Mouse (Mus musculus): ENCODE measurements at regions not wholly inside any gene's neighbourhood (a gene's known extent, or its start where the extent isn't known, plus 50 kb on each side); places are given as distances from the start of the nearest gene placed in this dataset.

DNA sequence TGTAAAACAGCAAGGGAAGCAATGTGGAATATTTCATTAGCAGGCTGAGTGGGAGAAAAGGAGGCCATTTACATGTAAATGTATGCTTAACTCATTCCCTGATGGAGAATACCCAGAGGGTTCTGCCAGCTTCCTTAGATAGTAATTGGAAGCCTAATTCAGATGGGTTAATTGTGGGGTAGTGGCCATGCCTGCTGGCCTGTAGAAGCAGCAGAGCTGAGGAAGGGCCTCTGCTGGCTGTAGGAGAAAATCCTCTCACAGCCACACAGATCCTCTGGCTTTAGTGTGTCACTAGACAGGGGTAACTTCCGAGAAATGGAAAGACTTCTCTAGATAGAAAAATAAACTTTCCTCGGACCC lies 1588.7 kb upstream of the Got2 start:
- DNase-seq = no peak

DNA sequence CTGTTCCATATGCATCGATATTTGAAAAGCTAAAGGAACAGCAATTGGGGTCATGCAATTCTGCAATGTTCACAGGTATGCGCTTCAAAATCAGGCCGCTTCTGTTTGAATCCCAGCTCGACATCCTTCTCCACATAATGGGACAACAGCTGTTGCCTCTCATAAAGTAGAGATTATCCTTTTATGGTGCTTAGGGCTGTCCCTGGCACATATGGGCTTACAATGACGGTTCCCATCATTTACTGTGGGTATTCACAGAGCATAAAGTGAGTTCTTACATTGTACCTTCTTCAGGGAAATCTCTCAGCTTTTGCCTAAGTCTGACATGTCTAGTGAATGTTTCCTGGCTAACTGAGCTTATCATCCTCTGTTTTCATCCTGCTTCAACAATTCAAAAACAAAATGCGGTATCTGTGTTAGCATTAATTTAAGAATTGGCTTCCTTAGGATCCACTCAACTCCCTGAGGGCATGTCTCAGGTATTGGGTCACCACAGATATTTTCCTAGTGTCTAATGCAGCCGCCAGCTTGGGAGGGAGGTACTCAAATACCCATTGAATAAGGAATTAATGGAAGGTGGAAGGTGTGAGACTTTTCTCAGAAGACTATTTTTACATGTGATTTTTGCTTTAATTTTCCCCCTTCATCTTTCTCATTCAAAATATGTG lies 1588.2 kb upstream of the Got2 start:
- no peak for DNase-seq

DNA sequence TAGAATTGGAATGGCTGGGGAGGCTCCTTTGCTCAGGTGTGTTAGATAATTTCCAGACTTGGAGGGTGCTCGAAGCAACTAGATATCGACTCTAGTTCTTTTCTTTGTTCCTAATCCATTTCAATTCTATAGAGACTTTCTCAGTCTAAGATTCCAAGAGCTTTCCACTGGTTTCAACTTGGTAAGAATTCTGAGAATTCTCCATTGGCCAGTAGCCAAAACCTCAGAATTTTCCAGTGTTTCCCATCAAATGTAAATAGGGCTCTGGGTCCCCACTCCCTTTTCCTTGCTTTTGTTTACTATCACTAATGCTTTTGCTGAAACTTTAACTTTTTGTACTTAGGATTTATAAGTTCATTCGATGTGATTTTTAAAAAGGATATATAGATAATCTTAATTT lies 1585.0 kb upstream of the Got2 start:
- no peak for DNase-seq

DNA sequence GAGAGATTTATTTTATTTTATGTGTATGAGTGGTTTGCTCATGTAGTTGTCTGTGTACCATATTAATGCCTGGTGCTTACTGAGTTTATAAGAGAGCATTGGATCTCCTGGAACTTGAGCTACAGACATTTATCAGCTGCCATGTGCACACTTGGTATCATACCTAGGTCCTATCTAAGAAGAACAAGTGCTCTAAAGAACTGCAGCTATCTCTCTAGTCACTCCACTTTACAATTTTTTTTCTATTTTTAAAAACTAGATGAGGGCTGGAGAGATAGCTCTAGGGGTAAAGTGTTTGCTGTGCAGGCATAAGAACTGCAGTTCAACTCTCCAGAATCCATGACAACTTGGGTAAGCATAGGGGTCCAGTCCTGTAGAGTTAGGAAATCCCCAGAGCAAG lies 1573.1 kb upstream of the Got2 start:
- DNase-seq = no peak

DNA sequence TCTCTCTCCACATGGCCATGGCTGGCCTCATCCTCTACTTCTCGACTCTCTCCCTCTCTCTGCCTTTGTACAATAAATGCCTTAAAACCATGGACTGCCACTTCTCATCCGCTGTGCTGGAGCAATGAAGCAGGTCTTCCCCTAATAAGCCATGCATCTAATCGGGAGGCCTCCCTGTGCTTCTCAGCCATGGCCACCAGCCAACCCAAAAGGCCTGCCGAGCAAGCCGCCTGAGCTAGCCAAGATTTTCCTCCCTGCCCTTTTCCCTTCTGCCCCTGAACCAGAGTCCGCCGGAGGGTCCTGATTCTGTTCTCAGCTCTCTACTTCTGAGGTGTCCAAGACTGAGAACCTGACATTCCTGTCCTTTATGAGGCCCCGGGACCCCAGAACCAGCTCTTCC lies 1559.3 kb upstream of the Got2 start:
- no peak for DNase-seq

DNA sequence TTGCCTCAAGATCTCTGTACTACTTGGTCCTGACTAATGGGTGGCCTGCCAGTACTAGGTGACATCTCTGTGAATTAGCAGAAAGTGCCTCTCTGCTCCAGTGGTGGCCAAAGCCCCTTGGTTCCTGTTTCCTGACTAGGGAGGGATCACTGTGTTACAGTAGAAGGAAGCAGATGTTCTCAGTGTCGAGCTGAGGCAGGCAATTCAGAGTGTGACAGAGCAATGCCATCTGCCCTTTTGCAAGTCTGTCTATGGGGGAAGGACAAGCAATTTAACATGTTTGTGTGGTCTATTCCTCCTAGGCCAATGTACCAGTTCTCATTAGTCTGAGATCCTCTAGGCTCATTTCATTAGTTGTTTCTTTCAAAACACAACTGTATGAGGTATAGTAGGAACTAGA lies 1553.1 kb upstream of the Got2 start:
- DNase-seq = no peak

DNA sequence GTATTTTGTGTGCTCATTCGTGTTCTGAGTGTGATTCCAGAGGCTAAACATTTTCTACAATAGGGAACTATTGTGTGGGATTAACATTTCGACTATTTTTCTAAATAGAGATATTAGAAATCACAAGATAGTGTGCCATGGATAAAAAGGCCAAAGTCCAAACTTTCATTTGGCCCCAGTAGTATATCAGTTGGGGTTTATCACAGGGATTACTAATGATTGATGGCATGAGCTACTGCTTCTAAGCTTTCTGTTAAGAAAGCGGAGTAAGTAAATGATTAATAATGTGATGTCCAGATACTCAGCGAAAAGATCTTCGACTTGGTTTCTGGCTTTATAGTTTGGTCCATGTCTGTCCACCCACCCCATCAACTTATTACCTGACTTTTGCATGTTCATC lies 1545.2 kb upstream of the Got2 start:
- DNase-seq = no peak

DNA sequence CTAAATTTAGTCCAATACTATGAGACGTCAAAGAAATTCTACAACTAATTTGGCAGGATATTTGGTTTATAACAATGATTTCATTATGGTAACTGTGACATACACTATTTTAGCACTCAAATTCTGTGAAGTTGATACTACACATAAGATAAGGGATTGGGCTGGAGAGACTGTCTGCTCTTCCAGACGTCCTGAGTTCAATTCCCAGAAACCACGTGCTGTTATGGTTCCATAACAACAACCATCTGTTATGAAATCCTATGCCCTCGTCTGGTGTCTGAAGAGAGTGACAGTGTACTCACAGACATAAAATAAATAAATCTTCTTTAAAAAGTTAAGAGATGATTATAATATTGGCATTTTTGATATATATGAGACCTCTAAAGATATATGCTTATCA lies 1543.1 kb upstream of the Got2 start:
- DNase-seq = no peak

DNA sequence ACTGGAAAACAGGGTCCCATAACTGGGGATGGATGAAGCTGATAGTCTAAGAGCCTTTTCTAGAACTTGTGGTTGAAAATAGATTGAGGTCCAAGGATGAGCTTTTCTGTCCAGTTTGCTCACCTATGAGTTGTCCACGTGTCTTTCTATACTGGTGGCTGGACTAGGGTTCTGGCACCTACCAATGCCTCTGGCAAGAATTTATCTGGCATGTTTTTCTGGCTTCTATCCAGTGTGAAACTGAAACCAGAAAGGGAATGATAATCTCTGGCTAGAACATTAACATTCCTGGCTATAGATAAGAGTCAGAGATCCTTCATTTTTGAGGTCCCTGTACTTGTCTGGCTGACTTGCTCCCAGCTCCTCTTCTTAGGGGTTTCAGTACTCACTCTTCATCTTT lies 1534.0 kb upstream of the Got2 start:
- DNase-seq = no peak

DNA sequence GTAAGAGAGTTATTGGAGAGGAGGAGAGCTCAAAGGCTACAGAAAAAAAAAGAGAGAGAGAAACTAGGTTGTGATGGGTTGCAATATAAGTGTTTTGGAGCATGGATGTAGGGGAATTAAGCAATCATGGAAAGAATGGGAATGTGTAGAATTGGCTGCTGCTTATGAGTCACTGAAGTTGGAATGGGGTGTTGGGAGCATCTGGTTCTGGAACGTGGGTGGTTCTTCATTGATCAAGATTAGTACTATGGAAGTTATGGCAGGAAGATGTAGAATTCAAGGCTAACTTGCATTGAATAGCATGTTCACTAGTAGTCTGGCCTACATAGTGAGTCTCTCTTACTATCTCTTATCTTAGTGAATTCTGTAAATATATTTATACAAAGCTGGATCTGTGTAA lies 1526.4 kb upstream of the Got2 start:
- DNase-seq = no peak

DNA sequence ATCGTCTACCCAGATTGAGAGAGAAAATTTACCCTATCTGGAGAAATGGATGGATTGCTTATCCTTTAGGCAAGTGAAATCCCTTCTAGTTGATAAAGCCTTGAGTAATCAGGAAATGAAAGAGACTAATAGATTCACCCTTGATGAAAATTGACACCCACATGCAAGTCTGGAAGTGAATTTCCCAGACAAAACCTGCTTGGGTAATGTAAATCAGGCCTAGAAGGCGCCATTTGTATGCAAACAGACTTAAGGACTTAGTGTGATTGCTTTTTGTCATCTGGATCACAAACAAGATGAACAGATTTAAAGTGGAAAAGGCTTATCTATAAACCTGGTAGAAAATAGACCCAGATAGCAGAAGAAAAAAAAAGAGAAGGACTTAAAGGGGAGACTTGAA lies 1515.0 kb upstream of the Got2 start:
- no peak for DNase-seq

DNA sequence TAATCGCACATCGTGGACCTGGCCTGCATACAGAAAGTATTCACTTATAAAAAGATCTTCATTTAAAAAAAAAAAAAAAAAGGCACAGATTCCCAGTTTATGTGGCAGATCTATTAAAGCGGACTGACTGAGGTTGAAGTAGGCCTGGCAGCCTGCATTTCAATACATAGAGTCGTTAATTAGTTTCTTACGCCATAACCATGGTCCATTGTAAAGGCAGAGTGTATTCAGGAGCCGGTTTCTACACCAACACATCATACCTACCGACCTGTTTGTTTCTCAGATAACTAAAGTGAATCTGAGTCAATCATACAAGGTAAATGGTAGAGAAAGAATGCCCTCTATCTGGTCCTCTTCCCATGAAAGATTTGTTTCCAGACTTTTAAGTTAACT lies 1509.0 kb upstream of the Got2 start:
- no peak for DNase-seq

DNA sequence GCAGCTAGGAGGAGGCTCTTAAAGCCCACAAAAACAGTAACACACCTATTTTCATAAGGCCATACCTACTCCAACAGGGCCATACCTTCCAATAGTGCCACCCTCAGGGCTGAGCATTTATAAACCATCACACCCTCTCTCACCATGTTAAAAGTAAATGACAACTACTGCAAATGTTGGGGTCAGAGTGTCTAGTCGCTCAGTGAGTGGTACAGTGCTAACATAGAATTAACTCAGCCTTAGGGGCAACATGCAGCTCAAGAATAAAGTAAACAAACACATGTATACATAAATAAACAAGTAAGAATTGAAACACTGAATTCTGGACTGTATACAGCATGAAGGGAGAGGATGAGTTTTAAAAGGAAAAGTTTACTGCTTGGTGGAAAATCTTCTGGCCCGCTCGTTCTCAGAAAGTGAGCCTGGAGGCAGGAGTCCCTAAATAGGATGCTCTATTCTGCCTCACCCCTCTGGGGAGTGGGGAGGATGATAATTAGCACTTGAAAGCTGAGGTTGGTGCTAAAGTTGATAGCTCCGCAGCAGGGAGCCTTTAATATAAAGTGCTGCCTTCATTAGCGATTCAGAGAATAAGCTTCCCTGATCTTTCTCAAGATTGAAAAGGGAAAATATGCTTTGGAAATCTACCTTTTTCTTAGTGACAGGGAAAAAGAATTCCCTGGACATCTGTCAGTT lies 1508.4 kb upstream of the Got2 start:
- DNase-seq = no peak

DNA sequence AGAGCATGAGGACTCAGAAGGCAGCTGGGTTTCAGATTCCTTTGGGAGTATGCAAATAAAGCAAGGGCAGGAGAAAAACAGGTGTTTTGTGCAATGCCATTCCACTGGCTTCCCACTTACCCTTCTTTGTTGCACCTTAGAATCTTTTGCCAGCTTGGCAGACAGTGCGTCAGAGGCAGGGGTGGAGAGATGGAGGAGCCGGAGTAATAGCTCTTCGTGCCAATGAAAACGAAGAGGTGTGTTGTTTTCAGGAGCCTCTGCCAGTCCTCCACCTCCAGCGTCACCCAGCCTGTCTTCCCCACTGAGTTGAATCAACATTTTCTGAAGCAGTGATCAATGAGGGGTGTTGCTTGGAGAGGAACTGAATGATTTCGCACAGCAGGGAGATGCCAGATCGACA lies 1501.3 kb upstream of the Got2 start:
- no peak for DNase-seq

DNA sequence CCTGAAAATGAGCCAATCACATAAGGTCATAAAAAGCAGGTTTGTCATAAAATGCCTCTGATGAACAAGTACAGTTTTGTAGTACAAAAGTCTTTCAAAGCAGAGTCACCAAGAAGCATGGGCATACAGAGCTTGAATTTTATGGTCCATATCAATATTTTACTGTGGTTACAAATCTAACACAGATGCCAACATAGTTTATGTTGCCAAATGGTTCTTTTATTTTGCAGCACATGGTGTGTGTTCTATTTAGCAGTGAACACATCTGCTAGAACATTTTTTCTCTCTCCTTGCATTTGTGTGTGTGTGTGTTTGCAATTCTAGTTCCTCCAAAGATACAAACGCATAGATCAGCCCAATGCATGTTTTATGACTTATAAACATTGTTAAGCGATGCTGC lies 1500.8 kb upstream of the Got2 start:
- no peak for DNase-seq

DNA sequence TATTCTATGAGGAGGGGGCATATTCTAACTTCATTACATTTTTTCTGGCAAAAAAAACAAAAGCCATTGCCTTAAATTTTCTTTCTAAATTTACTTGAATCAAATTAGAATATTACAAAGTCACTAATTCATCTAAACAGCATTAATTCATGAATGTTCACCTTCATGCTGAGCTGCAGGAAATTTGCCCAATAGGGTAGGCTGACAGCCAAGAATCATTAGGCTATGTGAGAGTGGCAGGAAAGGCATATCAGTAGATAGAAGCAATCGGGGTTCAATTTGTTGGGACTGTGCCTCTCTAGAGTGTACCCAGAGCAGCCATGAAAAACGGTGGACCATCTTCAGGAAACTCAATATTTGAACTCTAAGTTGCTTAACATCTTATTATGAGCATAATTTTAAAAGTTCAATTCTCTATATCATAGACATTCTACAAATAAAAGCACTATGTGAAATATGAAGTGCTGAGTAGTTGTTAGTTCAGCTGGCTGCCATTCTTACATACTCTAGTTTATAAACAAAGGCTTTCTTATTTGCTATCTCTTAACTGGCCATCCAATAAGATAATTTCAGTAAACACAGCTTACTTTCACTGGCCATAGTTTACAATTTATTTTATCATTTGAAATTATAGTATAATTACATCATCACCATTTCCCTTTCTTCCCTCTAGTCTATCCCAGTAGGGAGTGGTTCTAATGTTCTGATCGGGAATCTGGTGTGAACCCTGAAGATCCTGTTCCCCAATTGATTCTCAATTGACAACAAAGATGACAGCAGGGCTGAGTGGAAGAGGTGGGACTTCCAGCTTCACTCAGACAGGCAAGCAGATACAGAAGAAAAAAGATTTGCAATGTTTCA lies 1486.8 kb upstream of the Got2 start:
- no peak for DNase-seq

DNA sequence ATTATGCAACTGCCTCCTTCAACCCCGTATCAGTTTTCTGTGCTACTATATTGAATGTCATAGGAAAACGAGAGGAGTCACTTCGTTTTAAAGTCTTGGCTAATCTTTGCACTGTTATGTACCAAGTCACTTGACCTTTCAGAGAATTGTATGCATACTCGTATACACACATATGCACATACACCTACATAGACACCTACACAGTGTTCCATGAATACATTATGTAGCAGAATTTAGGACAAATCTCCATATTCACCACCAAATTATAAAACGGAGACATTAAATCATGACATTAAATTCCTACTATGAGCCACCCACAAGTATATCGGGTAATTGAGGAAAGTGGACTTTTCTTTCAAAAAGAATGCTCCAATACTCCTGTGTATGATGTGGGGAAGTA lies 1458.3 kb upstream of the Got2 start:
- no peak for DNase-seq

DNA sequence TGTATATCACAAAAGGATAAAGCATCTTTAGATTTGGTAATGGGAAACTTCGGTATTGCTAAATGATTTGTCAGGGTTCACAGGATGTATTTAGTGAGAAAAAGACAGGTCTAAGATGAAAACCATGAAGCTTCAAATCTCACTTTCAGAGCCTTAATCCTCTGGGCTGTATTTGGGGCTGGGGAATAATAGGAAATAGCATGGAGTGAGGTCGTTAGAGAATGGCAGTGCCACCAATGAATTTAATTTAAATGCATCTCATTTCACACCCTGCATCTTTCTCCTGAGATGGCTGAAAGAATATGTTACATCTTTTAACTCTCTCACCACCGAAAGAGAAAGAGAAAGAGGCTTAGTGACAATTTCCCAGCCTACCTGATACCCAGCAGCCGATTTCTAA lies 1427.2 kb upstream of the Got2 start:
- no peak for DNase-seq

DNA sequence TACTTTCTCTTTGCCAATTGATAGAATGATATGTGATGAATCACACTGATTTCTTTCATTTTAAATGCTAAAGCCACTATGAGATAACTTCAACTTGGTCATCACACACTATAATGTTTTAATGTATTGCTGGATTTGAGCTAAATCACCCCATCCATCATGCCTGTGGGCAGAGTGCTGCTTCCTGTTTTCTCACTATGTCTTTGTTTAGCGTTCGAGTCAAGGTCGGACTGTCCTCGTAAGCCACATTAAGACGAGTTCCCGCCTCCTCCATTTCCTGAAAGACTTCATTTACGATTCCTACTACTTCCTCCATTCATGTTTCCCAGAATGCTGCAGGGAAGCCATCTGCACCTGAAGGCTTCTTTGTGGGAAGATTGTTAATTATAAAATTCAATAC lies 1420.0 kb upstream of the Got2 start:
- no peak for DNase-seq

DNA sequence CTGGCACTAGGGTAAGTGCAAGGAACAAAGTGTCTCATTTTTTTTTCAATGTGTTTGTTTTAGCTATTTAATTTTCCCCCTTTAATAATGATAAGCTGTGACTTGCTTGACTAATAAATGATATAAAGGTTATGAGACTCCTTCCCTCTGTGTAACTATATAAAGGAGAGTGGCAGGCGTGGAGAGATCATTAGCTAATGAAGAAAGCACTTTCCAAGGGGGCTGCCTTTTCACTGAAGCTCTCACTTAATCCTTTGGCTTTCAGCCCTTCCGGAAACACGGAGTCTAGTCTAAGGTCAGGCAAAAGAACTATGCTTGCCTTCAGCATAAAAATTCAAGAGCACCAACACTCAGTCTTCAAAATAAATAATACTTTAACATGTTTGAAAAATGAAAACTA lies 1382.2 kb upstream of the Got2 start:
- DNase-seq = no peak

DNA sequence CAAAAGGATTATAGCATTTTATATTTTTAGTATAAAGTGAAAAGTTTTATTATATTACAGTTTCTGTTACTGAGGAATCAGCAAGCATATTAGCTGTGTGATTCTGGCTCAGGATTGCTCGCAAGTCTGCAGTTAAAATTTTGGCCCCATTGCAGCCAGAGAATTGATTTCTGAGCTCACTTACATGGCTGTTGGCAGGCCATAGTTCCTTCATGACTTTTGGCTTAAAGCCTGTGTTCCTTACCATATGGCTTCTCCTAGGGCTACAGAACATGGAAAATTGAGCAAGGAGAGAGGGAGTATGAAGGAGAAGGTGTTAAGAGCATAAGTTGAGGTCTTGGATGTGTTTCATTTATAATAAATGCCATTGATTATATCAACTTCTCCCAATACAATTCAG lies 1372.6 kb upstream of the Got2 start:
- no peak for DNase-seq

DNA sequence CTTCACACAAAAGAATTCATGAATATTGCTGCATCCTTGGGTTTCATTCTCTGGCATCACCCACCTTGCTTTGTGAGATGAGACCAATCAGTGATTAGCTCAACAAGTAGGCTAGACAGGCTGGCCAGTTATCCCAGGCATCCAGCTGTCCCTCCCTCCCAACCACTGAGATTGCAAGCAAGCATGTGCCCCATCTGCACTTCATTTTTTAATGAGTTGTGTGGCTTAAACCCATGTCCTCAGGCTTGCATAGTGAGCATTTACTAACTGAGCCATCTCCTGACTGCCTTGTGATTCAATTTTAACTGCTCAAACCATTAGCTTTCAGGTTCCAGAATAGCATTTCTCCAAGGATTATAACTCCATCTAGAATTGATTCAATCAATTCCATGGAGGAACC lies 1365.8 kb upstream of the Got2 start:
- no peak for DNase-seq

DNA sequence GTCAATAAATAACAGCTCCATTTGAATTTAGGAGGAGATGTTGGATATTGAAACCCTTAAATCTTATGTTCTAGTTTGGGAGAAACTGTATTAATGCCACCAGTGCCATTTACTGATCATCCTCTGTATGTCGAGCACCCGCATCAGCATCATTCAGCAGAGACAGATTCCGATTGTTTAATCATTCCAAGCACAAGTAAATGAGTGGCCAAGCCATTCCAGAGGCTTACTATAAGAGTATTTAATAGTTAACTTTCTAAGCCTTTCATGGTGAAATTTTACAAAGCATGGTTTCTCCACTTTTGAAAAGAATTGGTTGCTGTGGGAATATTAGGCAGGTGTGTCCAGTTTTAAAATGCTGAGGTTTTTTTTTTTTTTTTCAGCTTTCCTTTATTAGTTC lies 1363.9 kb upstream of the Got2 start:
- no peak for DNase-seq

DNA sequence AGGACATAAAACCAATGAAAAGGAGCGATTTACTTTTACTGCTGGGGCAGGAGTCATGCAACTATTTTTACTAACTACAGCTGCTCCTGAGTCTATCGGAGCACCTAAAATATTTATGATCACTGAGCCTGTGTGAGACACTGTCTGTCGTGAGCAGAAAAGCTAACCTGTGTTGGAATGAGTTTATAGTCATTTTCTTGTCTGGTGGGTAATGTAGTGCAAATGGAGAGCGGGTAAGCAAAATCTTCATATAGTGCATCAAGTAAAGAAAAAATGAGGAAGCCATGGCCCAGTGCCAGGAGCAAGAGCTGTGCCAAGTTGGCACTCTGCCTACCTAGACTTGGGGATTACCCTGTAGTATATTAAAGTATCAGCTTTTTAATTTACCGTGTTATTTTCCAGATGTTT lies 1363.1 kb upstream of the Got2 start:
- DNase-seq = peak; percentile 4

Measured in gastrocnemius, postnatal 10 days (tissue).